Mouse (Mus musculus) spleen, embryonic (tissue): ENCODE data around the gene Pnp2.
"Not testable (repeated sequence)": the region's sequence is repeated elsewhere in the genome, so short reads cannot be mapped to it uniquely, and the experiment has no call there.

ENCODE experiments used
- CTCF ChIA-PET: fragments of 350-600 bp; sonication (Branson Sonifier 250); formaldehyde crosslinking; loops from one replicate; lab custom pipeline; 2022; lab: Charles Lee

The Pnp2 gene

GRCm38 (mm10) chr14:50956724-50957123, 932 bp downstream of the Pnp2 start:
- CTCF ChIA-PET: not testable (repeated sequence)

GRCm38 (mm10) chr14:50957146-50957545, 1.4 kb downstream of the Pnp2 start:
- CTCF ChIA-PET: not testable (repeated sequence)

DNA sequence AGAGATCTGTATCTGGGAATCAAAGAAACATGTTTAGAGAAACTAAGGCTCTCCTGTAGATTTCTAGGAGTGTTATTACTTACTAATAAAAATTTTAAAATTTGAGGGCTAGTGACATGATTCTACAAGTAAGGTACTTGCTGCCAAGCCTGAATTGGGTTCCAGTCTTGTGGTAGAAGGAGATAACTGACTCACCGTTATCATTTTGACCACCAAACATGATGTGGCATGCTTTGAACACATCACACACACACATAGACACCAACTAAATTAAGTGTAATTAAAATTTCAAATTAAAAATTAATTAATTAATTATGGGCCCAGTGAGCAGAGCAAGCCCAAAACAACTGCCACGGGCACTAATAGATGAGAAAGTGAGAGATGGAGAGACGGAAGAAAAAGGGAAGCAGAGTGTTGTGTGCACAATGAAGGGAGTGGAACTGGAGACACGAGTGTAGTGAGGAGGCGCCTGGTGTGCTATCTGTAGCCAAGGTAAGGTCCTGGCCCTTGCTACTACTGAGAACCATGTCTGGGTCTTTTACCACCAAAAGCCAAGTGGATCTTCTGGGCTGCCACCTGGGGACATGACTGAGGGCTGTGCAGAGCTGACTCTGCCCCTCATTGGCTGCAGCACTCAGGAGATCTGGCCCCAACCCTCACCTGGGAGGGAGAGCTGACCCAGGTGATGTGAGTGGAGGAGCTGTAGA, 2.6 kb downstream of the Pnp2 start:
- CTCF ChIA-PET: not testable (repeated sequence)

GRCm38 (mm10) chr14:50968216-50968980, 12.6 kb downstream of the Pnp2 start:
- CTCF ChIA-PET: interaction anchor here (0.6 to 1.0 kb wide), 2 partner anchors 12 to 1029 kb away, joined by 9 to 27 read pairs; no protein-coding TSS in a partner anchor

DNA sequence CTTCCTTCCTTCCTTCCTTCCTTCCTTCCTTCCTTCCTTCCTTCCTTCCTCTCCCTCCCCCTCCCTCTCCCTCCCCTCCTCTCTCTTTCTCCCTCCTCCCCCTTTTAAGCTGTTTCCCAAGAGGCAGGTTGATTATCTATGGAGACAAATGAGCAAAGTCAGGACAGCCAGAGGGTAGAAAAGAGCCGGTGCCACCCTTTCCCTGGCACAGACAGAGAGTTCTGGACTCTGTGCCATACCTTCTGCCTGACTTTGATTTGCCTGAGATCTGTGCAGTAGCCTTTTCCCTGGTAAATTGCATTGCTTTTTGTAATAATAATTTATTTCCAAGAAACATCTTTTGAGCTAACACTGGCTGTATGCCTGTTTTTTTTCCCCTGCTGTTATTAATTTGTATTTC, 13.2 kb downstream of the Pnp2 start:
- CTCF ChIA-PET: interaction anchor here (0.6 to 1.0 kb wide), 2 partner anchors 11 to 1028 kb away, joined by 9 to 27 read pairs; no protein-coding TSS in a partner anchor

DNA sequence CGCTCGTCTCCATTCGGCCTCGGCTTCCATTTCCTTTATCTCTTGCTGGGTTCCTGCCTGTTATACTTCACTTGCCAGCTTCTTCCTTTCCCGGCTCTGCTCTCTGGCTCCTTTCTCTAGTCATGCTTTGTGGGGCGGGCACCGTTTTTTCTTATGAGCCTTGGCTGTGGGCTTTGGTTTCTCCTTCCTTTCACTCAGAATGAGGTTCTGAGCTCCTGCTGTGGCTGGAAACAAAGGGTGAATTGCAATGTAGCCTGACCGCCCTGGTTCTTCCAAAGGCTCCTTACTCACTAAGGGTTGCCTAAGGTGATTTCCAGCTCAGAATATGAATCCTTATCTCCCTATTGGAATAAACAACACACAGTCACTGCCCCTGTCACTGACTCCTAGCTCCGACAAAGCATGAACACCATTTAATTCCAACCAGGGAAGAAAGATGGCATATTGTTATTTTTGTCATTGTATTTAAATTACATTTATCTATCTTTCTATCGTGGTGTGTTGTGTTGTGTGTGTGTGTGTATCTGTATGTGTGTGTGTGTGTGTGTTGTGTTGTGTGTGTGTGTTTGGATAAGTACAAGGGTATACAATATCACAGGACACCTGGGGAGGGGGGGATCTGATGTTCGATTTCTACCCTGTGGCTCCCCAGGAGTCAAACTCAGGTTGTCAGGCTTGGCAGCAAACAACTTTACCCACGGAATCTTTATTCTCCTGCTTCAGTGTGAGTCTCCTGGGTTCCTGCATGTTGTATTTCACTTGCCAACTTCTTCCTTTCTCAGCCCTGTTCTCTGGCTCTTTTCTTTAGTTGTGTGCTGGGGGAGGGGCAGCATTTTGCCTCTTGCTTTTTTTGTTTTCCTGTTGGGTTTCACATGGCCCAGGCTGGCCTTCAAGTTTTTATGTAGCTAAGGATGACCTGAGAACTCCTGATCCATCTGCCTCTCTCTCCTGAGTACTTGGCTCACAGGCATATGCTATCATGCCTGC, 14.1 kb downstream of the Pnp2 start:
- CTCF ChIA-PET: interaction anchor here (0.6 kb wide), 1 partner anchor 1027 kb away, joined by 27 read pairs; no protein-coding TSS in a partner anchor

- CTCF ChIA-PET: no interaction called here
Measured at GRCm38 (mm10) chr14:50970822-50971221, 15.0 kb downstream of the Pnp2 start.

GRCm38 (mm10) chr14:50973054-50973453, 17.3 kb downstream of the Pnp2 start:
- CTCF ChIA-PET: not testable (repeated sequence)

DNA sequence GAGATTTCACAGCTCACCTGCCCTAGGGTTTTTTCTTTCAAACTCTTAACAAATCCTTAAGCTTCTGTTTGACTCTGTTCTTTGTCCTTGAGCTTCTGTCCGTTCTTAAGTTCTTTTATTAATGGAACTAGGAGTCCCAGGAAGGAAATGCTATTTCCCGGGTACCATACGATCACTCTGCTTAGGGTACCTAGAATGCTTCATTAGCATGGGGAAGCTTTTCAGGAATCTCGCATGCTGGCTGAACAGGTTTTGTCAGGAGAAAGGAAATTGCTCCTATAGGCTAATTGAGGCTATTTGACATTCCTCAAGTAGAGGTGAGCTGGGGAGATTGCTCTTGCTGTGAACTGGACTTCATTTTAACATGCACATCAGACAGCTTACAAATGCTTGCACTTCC, 17.9 kb downstream of the Pnp2 start:
- CTCF ChIA-PET: no interaction called here

DNA sequence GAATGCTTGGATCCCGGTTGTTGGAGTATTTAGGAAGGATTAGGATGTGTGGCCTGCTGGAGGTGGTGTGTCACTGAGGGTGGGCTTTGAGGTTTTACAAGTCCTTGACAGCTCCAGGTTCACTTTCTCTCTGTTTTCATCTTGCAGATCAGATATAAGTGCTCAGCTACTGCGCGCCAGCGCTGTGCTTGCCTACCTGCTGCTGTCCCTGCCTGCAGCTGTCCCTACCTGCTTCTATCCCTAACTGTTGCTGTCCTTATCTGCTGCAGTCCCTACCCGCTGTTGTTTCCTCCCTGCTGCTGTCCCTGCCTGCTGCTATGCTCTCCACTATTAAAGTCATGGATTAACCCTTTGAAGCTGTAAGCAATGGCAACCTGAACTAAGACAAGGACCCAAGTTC, 19.2 kb downstream of the Pnp2 start:
- CTCF ChIA-PET: no interaction called here

- CTCF ChIA-PET: no interaction called here
Measured at GRCm38 (mm10) chr14:50976674-50977073, 20.9 kb downstream of the Pnp2 start.

DNA sequence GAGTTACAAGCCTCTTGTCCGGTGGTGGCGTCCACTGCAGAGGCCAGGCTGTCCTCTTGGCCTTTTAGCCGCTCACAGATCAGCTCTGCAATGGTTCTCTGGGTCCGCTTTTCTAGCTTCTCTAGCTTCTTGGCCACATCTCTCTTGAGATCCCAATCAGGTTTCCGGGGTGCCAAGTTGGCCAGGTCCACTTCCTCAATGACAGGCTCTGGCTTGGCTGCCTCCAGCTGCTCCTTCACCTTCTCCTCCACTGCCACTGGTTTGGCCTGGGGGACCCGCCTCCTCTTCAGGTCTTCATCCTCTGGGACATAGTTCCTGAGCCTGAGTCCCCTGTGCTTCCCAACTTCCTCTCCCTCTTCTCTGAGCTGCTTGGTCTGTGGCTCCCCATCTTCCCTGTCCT, 22.7 kb downstream of the Pnp2 start:
- CTCF ChIA-PET: not testable (repeated sequence)

GRCm38 (mm10) chr14:50979631-50980030, 23.8 kb downstream of the Pnp2 start:
- CTCF ChIA-PET: interaction anchor here (1.0 kb wide), 1 partner anchor 11 kb away, joined by 9 read pairs; no protein-coding TSS in a partner anchor

DNA sequence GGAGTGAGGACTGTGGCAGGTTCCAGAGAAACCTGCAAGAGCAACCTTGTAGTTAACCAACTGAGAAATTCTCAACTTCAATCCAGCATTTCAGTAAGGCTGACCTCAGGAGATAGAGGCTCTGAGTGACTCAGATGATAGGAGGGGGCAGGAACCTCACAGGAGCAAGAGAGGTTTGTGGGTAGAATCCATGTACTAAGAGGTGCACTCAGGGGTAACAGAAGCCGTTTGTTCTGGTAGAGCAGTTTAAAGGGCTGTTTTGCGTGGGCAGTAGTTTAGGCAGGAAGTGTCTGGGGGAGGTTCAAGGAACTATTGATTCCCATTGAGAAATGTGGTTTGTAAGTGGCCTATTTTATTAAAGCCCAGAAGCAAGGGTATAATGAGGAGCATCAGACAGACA, 25.4 kb downstream of the Pnp2 start:
- CTCF ChIA-PET: no interaction called here

DNA sequence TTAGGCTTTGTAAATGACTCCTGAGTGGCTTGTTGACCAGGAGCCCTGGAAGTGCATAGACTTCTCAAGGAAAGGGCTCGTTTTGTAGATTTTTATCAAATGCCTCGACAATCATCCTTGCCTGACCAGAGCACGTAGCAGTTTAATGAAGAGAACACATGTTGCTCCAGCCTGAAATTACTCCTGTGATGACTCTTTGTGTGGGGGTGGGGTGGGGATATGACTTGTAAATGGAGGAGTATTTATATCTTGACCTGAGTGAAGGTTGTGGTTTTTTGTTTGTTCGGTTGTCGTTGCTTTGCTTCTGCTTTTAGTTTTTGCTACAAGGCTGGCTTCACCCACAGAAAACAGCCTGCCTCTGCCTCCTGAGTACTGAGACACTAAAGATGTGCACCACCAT, 26.0 kb downstream of the Pnp2 start:
- CTCF ChIA-PET: no interaction called here

GRCm38 (mm10) chr14:50987668-50988067, 31.9 kb downstream of the Pnp2 start:
- CTCF ChIA-PET: no interaction called here

DNA sequence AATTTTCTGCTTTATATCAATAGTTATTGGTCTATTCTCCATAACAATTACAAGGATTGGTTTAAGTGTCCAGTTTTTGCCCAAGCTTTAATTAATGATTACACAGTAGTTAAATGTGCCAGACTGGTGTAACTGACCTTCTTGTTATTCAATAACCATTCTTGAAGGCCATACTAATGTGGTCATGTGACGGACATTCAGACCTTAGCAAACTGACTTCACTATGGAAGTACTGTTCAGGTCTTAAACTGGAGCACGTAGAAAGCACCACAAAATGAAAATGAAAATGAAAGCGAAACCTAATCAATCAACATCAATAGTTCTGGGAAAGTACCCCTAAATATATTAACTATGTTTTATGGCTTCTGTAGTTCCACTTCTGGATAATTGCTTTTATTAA, 35.2 kb downstream of the Pnp2 start:
- CTCF ChIA-PET: no interaction called here

- CTCF ChIA-PET: interaction anchor here (1.4 kb wide), 1 partner anchor 68 kb away, joined by 5 read pairs; no protein-coding TSS in a partner anchor
Measured at GRCm38 (mm10) chr14:50997088-50997487, 41.3 kb downstream of the Pnp2 start.

DNA sequence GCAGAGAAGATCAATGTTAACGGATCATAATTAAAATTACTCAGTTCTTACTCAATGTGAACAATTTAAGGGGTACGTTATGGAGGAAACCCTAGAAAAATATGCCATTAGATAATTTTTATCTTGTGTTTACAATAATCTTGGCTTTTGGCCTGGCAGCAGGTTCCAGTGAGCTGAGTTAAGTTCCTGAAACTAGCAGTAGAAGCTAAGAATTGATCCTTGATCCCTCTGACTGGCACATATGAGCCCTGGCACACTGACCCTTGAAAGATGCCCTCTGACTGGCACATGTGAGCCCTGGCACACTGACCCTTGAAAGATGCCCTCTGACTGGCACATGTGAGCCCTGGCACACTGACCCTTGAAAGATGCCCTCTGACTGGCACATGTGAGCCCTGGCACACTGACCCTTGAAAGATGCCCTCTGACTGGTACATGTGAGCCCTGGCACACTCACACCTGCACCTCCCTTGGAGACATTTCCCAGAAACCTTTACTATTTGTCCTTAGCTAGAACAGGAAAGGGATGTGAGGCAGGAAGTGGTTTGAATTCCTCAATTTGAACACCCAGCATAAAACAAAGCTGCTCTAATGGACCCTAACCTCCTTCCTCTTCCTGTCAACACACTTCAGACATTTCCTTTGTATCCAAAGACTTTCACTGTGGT, 42.3 kb downstream of the Pnp2 start:
- CTCF ChIA-PET: interaction anchor here (1.4 kb wide), 1 partner anchor 67 kb away, joined by 5 read pairs; no protein-coding TSS in a partner anchor

DNA sequence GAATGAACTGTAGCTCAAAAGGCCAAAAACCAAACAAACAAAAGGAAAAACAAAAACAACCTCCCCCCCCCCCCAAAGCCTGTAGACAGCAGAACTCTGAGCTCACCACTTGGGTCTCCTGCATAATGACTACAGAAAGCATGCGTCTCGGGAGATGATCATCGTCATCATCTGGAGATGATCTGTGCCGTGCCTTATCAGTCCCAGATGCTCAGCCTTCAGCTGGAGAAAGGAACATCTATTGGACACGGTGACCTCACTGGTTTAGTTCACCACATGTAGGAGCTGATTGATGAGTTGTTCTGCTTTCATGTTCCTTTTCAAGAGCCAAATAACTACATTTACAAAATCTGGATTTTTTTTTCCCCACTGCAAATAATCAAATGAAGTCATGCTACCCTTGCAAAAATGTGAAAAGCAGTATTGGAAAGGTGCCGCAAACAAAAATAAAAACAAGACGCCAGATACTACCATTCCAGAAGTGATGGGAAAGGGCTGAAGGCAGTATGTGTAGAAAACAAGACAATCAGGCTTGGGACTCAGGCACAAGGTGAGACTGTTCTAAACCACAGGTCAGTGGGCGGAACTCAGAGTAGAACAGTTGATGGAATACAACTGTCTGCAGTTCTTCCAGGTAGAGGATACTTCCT, 51.5 kb downstream of the Pnp2 start, which contains the start of gene Rnase10:
Gene Rnase10 (plus strand): TSS at position 600 of the 650 bp plus-strand sequence.
- CTCF ChIA-PET: interaction anchor here (1.0 kb wide), 1 partner anchor 24 kb away, joined by 3 read pairs; no protein-coding TSS in a partner anchor
